Mouse (Mus musculus) hindbrain, embryonic 12.5 days (tissue): Measurements from ENCODE around the gene Rnf144a. TPM values are rescaled to one million over a fixed set of nuclear protein-coding genes. Genes with fewer than 3 reads are reported as not detected.
A peak's percentile ranks its signal among the peaks of the same experiment; 100 is the strongest.

Experiments used
- ATAC-seq: fragments of 200-750 bp; cut with Nextera tagmentation; 2 replicates; pipeline ENCODE4 v1.8.0; 2017; ENCODE audit warnings: moderate TSS enrichment; ENCODE audit not compliant: low FRiP score
- H3K27ac ChIP-seq: fragments of 300-500 bp; sonication (generic); 2 replicates; pipeline ENCODE4 v1.5.1; 2016; ENCODE audit warnings: mild to moderate bottlenecking
- H3K27me3 ChIP-seq: fragments of 300-500 bp; sonication (generic); 2 replicates; pipeline ENCODE4 v1.6.1; 2016; ENCODE audit warnings: mild to moderate bottlenecking
- H3K36me3 ChIP-seq: fragments of 300-500 bp; sonication (generic); 2 replicates; pipeline ENCODE4 v1.6.1; 2016; ENCODE audit warnings: mild to moderate bottlenecking
- H3K4me1 ChIP-seq: fragments of 300-500 bp; sonication (generic); 2 replicates; pipeline ENCODE4 v1.6.1; 2016
- H3K4me2 ChIP-seq: fragments of 300-500 bp; sonication (generic); replicated peaks from 2 replicates; pipeline ENCODE4 v1.6.1; 2016; ENCODE audit warnings: mild to moderate bottlenecking
- H3K4me3 ChIP-seq: fragments of 300-500 bp; sonication (generic); 2 replicates; pipeline ENCODE4 v1.5.1; 2016; ENCODE audit warnings: mild to moderate bottlenecking
- H3K9ac ChIP-seq: fragments of 300-500 bp; sonication (generic); 2 replicates; pipeline ENCODE4 v1.6.1; 2016; ENCODE audit warnings: mild to moderate bottlenecking, moderate library complexity
- H3K9me3 ChIP-seq: fragments of 300-500 bp; sonication (generic); replicated peaks from 2 replicates; pipeline ENCODE4 v1.6.1; 2016; ENCODE audit warnings: mild to moderate bottlenecking
- WGBS: fragments of 180-500 bp; shearing (Covaris S2); methylation state at CpG from one replicate; pipeline ENCODE4 v1.1.7; 2016; 5-methylcytosine and 5-hydroxymethylcytosine counted together
- polyA plus RNA-seq: library from polyadenylated mRNA; unstranded; fragments of >200 nt; fragmentation: Nextera tagmentation; extraction: Ambion mirVana; gene quantifications from 2 replicates; pipeline ENCODE4 v1.2.1, GENCODE M21; 2016

Gene Rnf144a
- polyA plus RNA-seq, 1 experiment from 2014 or later = 43.2 TPM

DNA sequence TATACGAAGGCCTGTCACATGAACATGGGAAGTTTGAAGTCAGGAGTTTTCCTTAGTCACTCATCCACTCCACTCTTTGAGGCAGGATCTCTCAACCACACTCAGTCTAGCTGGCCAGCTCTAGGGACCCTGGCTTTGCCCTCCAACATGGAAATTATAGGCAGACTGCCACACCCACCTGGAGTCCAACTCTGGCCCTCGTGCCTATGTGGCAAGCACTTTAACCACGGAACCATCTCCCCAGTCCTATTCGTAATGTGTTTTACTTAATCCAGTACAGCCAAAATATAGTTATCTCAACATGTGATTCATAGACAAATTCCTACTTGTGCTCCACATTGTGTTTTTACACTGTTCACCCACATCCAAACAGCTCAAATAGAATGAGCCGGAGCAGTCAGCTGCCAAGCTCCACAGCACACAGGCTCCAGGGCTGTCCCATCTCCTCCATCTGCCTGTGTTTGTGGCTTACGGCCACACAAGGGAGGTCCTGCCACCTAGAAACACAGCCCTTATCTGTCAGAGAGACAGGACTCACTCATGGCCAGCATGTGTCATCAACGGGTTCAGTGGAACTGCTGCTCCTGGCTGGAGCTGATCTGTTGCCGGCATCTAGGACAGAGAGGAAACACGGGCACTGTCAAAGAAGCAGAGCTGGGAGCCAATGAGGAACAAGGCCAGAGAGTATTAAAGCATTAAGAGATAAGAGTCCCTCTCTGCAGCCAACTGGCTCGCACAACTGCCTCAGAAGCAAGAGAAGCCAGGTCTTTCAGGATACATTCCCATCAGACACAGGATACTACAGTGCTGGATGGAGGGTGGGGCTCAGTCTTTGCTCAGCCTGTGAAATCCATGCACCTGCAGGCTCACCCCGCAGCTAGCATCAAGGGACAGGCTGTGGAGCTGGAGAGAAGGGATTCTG is 10.0 kb downstream of the Rnf144a start:
- no peak overlapping the region for H3K4me3 ChIP-seq
- 87% methylated on average over 11 of the region's 11 CpGs for WGBS
- H3K4me2 ChIP-seq = no peak overlapping the region
- peaks cover 19% of the 10 kb centered on the region for H3K36me3 ChIP-seq
- 0 out of 2 replicates have a peak overlapping the region, but pooled peaks have one; percentile 19 for H3K27ac ChIP-seq
- ATAC-seq = no peak
- H3K9ac ChIP-seq = no peak overlapping the region
- no peaks in the 10 kb centered on the region for H3K27me3 ChIP-seq
- peaks cover 22% of the 10 kb centered on the region for H3K4me1 ChIP-seq
- H3K9me3 ChIP-seq = no peaks in the 10 kb centered on the region

- no peak overlapping the region for H3K9ac ChIP-seq
- no peak for ATAC-seq
- H3K27me3 ChIP-seq = no peaks in the 10 kb centered on the region
- no peak overlapping the region for H3K4me2 ChIP-seq
- WGBS = 88% methylated on average over 16 of the region's 16 CpGs
- no peaks in the 10 kb centered on the region for H3K9me3 ChIP-seq
- H3K27ac ChIP-seq = no peak overlapping the region
- peaks cover 15% of the 10 kb centered on the region for H3K36me3 ChIP-seq
- H3K4me1 ChIP-seq = peaks cover 12% of the 10 kb centered on the region
- no peak overlapping the region for H3K4me3 ChIP-seq
Measured at GRCm38 (mm10) chr12:26403372-26404125, 11.5 kb downstream of the Rnf144a start.

- H3K4me1 ChIP-seq = peaks cover 9% of the 10 kb centered on the region; the same call in 1 of the 2 replicates
- no peak overlapping the region for H3K27ac ChIP-seq
- H3K4me2 ChIP-seq = no peak overlapping the region
- no peak for ATAC-seq
- no peak overlapping the region for H3K4me3 ChIP-seq
- no peaks in the 10 kb centered on the region for H3K27me3 ChIP-seq
- H3K36me3 ChIP-seq = peaks cover 12% of the 10 kb centered on the region
- no peaks in the 10 kb centered on the region for H3K9me3 ChIP-seq
- WGBS = 89% methylated on average over 10 of the region's 10 CpGs
- no peak overlapping the region for H3K9ac ChIP-seq
Measured at GRCm38 (mm10) chr12:26401696-26402470, 13.2 kb downstream of the Rnf144a start.

GRCm38 (mm10) chr12:26401254-26401653 is 13.8 kb downstream of the Rnf144a start:
- Histone ChIP-seq H3K27ac (no peak overlapping the region), H3K9ac (no peak overlapping the region), H3K36me3 (peaks cover 12% of the 10 kb centered on the region), H3K4me2 (no peak overlapping the region), H3K4me3 (no peak overlapping the region), H3K9me3 (no peaks in the 10 kb centered on the region), H3K27me3 (no peaks in the 10 kb centered on the region), H3K4me1 (peaks cover 9% of the 10 kb centered on the region; the same call in 1 of the 2 replicates)
- ATAC-seq = no peak
- WGBS = 91% methylated on average over 1 of the region's 1 CpGs

DNA sequence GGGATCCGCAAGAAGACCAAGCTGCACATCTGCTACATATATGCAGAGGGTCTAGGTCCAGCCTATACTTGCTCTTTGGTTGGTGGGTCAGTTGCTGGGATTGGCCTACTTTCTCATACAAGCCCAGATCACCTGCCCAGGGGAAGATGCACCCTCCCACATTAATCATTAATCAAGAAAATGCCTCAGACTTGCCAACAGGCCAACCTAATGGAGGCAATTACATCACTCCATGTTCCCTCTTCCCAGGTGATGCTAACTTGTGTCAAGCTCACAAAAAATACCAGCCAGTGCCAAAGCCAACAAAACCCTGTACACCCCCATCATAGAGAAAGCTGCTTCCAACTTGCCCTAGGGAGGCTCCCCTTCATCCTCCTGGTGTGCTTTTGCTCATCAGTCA is 14.3 kb downstream of the Rnf144a start:
- H3K27me3 ChIP-seq = no peaks in the 10 kb centered on the region
- ATAC-seq = no peak

DNA sequence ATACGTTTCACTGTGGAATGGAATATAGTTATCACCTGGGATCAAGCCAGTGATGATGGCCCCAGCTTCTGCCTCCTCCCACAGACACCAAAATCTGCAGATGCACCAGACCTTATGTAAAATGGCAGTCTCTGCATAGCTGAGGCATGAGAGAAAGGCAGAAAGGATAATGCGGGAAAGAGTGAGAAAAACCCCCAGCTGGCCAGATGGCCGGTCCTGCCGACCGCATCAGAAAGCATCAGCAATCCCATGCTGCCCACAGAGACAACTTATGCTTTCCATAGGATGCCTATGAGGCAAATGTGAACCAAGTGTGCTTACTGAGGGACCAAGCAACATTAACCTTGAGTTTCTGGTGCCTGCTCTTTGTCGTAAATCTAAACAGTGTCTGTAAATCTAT is 15.7 kb downstream of the Rnf144a start:
- no peaks in the 10 kb centered on the region for H3K27me3 ChIP-seq
- peaks cover 15% of the 10 kb centered on the region for H3K4me1 ChIP-seq
- no peak overlapping the region for H3K27ac ChIP-seq
- ATAC-seq = no peak
- no peak overlapping the region for H3K4me2 ChIP-seq
- no peaks in the 10 kb centered on the region for H3K9me3 ChIP-seq
- no peak overlapping the region for H3K4me3 ChIP-seq
- 83% methylated on average over 6 of the region's 6 CpGs for WGBS
- H3K36me3 ChIP-seq = peaks cover 12% of the 10 kb centered on the region
- no peak overlapping the region for H3K9ac ChIP-seq

More for the DNA sequence above, 14.3 kb downstream of the Rnf144a start:
- no peaks in the 10 kb centered on the region for H3K9me3 ChIP-seq
- 96% methylated on average over 1 of the region's 1 CpGs for WGBS
- H3K27ac ChIP-seq = no peak overlapping the region
- H3K4me3 ChIP-seq = no peak overlapping the region
- H3K4me2 ChIP-seq = no peak overlapping the region
- H3K36me3 ChIP-seq = peaks cover 12% of the 10 kb centered on the region
- peaks cover 5% of the 10 kb centered on the region; the same call in 1 of the 2 replicates for H3K4me1 ChIP-seq
- no peak overlapping the region for H3K9ac ChIP-seq

GRCm38 (mm10) chr12:26398597-26398996 is 16.5 kb downstream of the Rnf144a start:
- H3K4me1 ChIP-seq = peaks cover 23% of the 10 kb centered on the region
- WGBS = 51% methylated on average over 2 of the region's 2 CpGs

DNA sequence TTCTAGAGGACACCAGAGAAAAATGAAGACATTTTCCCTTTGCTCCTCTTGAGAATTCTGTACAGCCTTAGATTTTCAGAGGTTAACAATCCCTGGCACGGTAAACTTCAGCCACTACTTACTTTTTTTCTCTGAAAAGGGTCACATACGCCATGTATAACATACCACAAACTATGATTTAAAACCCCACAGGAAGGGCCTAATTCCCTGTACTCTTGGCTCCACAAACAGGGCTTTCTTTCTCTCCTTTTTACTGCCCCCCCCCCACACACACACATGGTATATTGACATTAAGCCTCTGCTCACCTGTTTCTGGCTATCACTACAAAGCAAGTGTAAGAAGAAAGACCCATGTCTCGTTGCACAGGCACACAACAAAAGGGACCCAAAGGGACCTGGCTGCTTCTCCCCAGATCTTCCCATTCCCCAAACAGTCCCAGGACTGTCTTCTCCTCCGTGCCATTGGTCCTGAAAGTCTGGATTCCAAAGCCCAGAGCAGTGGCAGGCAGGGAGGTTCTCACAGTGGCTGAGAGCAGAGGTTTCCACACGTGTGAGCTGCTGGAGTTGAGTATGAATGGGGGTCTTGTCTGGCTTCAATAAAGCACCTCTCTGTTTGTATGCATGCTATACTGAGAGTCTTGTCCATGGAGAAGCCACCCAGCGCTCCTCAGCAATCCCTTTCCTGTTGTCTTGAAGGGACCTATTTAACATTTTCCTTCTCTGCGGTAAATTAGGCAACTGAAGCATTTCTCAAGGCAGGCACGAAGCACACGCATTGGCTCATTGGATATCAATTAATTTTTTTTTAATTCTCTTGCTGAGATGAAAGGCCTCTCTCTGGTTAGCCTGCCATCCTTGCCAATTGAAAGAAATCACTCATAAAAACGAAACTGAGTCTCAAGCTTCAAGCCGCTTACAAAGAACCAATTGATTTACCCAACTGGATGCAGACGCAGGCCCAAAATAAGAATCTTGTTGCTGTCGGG is 20.3 kb downstream of the Rnf144a start:
- Histone ChIP-seq H3K9ac (no peak overlapping the region), H3K4me3 (no peak overlapping the region), H3K36me3 (0 out of 2 replicates have a peak, but pooled peaks cover 5% of the 10 kb centered on the region), H3K4me1 (peaks cover 22% of the 10 kb centered on the region), H3K27me3 (no peaks in the 10 kb centered on the region), H3K9me3 (no peaks in the 10 kb centered on the region), H3K27ac (peak overlapping the region; percentile 73), H3K4me2 (peak overlapping the region; percentile 9; the same call in 1 of the 2 replicates)
- 51% methylated on average over 13 of the region's 13 CpGs for whole genome bisulfite sequencing
- peak; percentile 57; the same call in 1 of the 2 replicates for ATAC-seq

More at GRCm38 (mm10) chr12:26398597-26398996, 16.5 kb downstream of the Rnf144a start:
- Histone ChIP-seq H3K27me3 (no peaks in the 10 kb centered on the region), H3K4me3 (no peak overlapping the region), H3K27ac (no peak overlapping the region), H3K4me2 (no peak overlapping the region), H3K9me3 (no peaks in the 10 kb centered on the region), H3K9ac (no peak overlapping the region), H3K36me3 (peaks cover 11% of the 10 kb centered on the region)
- no peak for ATAC-seq

- 86% methylated on average over 5 of the region's 5 CpGs for WGBS
- no peak overlapping the region for H3K4me3 ChIP-seq
- H3K9ac ChIP-seq = no peak overlapping the region
- ATAC-seq = no peak
- H3K4me2 ChIP-seq = no peak overlapping the region
- peaks cover 24% of the 10 kb centered on the region for H3K4me1 ChIP-seq
- H3K9me3 ChIP-seq = no peaks in the 10 kb centered on the region
- H3K27ac ChIP-seq = no peak overlapping the region
- no peaks in the 10 kb centered on the region for H3K27me3 ChIP-seq
- H3K36me3 ChIP-seq = peaks cover 20% of the 10 kb centered on the region
Measured at GRCm38 (mm10) chr12:26393291-26393690, 21.8 kb downstream of the Rnf144a start.

GRCm38 (mm10) chr12:26391162-26391561 is 23.9 kb downstream of the Rnf144a start:
- 69% methylated on average over 1 of the region's 1 CpGs for WGBS
- Histone ChIP-seq H3K27ac (no peak overlapping the region), H3K36me3 (peaks cover 40% of the 10 kb centered on the region), H3K4me3 (no peak overlapping the region), H3K9me3 (no peaks in the 10 kb centered on the region), H3K4me2 (no peak overlapping the region), H3K4me1 (peaks cover 24% of the 10 kb centered on the region), H3K9ac (no peak overlapping the region), H3K27me3 (no peaks in the 10 kb centered on the region)
- ATAC-seq = no peak

DNA sequence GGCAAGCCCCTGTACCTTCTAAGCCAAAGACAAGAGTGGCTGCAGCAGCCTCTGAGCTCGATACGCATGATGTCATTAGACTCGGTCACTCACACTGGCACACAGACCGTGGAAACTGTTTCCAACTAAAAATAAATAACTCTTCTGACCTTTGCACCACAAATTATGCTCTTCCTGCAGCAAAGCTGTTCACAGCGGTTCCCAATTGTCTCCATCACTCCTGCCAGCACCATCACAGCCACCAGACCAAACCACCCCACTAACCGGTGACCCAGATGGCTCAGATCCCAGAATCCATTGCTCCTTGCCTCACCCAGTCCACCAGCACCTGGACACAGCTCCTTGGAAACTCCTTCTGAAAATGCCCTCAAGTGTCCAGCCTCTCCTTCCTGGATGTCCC is 27.5 kb downstream of the Rnf144a start:
- H3K4me1 ChIP-seq = 0 out of 2 replicates have a peak, but pooled peaks cover 2% of the 10 kb centered on the region
- no peak overlapping the region for H3K4me2 ChIP-seq
- no peak for ATAC-seq
- WGBS = 73% methylated on average over 6 of the region's 6 CpGs
- H3K27me3 ChIP-seq = no peaks in the 10 kb centered on the region
- no peak overlapping the region for H3K27ac ChIP-seq
- no peaks in the 10 kb centered on the region for H3K9me3 ChIP-seq
- no peak overlapping the region for H3K4me3 ChIP-seq
- H3K36me3 ChIP-seq = peaks cover 65% of the 10 kb centered on the region
- no peak overlapping the region for H3K9ac ChIP-seq
